Mouse (Mus musculus): Measurements from ENCODE around the gene Copa.

DNA sequence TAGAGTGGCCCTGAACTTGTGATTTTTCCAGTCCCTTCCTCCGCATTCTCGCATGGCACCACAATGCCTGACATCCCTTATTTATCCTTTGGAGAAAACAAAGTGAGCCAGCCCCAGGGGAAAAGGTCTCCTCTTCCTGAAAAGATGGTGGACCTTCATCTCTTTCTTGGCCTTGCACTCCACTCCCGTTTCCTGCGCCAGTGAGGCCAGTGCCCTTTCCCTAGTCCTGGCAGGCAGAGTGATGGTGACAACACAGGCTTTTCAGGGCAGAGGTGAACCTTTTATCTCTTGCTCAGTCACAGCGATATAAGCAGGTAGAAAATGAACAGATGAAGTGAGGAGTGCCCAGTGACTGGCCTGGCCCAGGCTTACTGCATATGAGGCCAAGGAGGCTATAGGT lies 45.2 kb downstream of the Copa start:
- no peak for TF ChIP-seq EP300 (IDR thresholded peaks at IDR 0.05)
- no peak for TF ChIP-seq CTCF (IDR thresholded peaks at IDR 0.05)

Measured in lung, postnatal 0 days (tissue).